Mouse (Mus musculus): Measurements from ENCODE around the gene Snx1. TPM values are rescaled to one million over a fixed set of nuclear protein-coding genes. Genes with fewer than 3 reads are reported as not detected.
A peak's percentile ranks its signal among the peaks of the same experiment; 100 is the strongest.

Snx1 gene
- total RNA-seq, 1 experiment: 42.4 TPM

- H3K9ac ChIP-seq (ENCODE audit: insufficient read depth, low read depth, low read length, poor library complexity, severe bottlenecking): no peak overlapping the region
These were observed 27.2 kb upstream of the Snx1 start for GRCm38 (mm10) chr9:66153594-66153993.

GRCm38 (mm10) chr9:66152011-66152410, 25.6 kb upstream of the Snx1 start:
- no peaks in the 10 kb centered on the region for H3K9me3 ChIP-seq (ENCODE audit: control insufficient read depth, insufficient read depth, low read depth, low read length)
- H3K9ac ChIP-seq (ENCODE audit: insufficient read depth, low read depth, low read length, poor library complexity, severe bottlenecking): no peak overlapping the region
- in situ Hi-C loops (cut with MboI; ENCODE audit: low sequenced_read_pairs in 2 of 2, unreplicated experiment in 2 of 2): no loop called here
- no peak overlapping the region for H3K27ac ChIP-seq (ENCODE audit: insufficient read depth, low read depth, low read length, poor library complexity, severe bottlenecking)
- peaks cover 0 to 12% of the 10 kb centered on the region in 2 experiments; a peak in 1 of 4 replicates for H3K4me1 ChIP-seq (ENCODE audit: control insufficient read depth in 2 of 2, insufficient read depth in 2 of 2, low read length in 2 of 2, poor library complexity in 1 of 2)
- no peak for TF ChIP-seq CHD2 (IDR thresholded peaks at IDR 0.05; ENCODE audit: low read depth, low read length)
- no peak for TF ChIP-seq ZNF384 (IDR thresholded peaks at IDR 0.05; ENCODE audit: low read depth, low read length)
- no peak for TF ChIP-seq MAFK (IDR thresholded peaks at IDR 0.05; ENCODE audit: insufficient read depth, low read depth, low read length)
- TF ChIP-seq HCFC1 (IDR thresholded peaks at IDR 0.05; ENCODE audit: borderline replicate concordance, insufficient read depth, low read length): no peak
- TF ChIP-seq ZC3H11A (IDR thresholded peaks at IDR 0.05; ENCODE audit: borderline replicate concordance, low read depth, low read length): no peak
- H3K4me3 ChIP-seq (ENCODE audit: insufficient read depth in 1 of 2, low read depth in 1 of 2, low read length in 2 of 2, poor library complexity in 1 of 2, severe bottlenecking in 1 of 2): peak overlapping the region in 1 of 2 experiments; percentile 48; a peak in 1 of 4 replicates
- no peak for DNase-seq (ENCODE audit: low read depth, low spot score)
- no peaks in the 10 kb centered on the region for H3K36me3 ChIP-seq (ENCODE audit: control insufficient read depth, insufficient read depth, low read length, poor library complexity, severe bottlenecking)

More at GRCm38 (mm10) chr9:66153594-66153993, 27.2 kb upstream of the Snx1 start:
- in situ Hi-C loops (cut with MboI; ENCODE audit: low sequenced_read_pairs in 2 of 2, unreplicated experiment in 2 of 2): no loop called here
- Histone ChIP-seq H3K4me1 (ENCODE audit: control insufficient read depth in 2 of 2, insufficient read depth in 2 of 2, low read length in 2 of 2, poor library complexity in 1 of 2) (peaks cover 0 to 12% of the 10 kb centered on the region in 2 experiments; a peak in 1 of 4 replicates), H3K27ac (ENCODE audit: insufficient read depth, low read depth, low read length, poor library complexity, severe bottlenecking) (no peak overlapping the region), H3K4me3 (ENCODE audit: insufficient read depth in 1 of 2, low read depth in 1 of 2, low read length in 2 of 2, poor library complexity in 1 of 2, severe bottlenecking in 1 of 2) (no peak overlapping the region), H3K36me3 (ENCODE audit: control insufficient read depth, insufficient read depth, low read length, poor library complexity, severe bottlenecking) (no peaks in the 10 kb centered on the region), H3K9me3 (ENCODE audit: control insufficient read depth, insufficient read depth, low read depth, low read length) (no peaks in the 10 kb centered on the region)
- TF ChIP-seq ZNF384 (IDR thresholded peaks at IDR 0.05; ENCODE audit: low read depth, low read length) (no peak), ZC3H11A (IDR thresholded peaks at IDR 0.05; ENCODE audit: borderline replicate concordance, low read depth, low read length) (no peak), HCFC1 (IDR thresholded peaks at IDR 0.05; ENCODE audit: borderline replicate concordance, insufficient read depth, low read length) (no peak), CHD2 (IDR thresholded peaks at IDR 0.05; ENCODE audit: low read depth, low read length) (no peak), MAFK (IDR thresholded peaks at IDR 0.05; ENCODE audit: insufficient read depth, low read depth, low read length) (no peak)
- no peak for DNase-seq (ENCODE audit: low read depth, low spot score)

GRCm38 (mm10) chr9:66146141-66146540, 19.8 kb upstream of the Snx1 start:
- H3K4me3 ChIP-seq (ENCODE audit: insufficient read depth in 1 of 2, low read depth in 1 of 2, low read length in 2 of 2, poor library complexity in 1 of 2, severe bottlenecking in 1 of 2): no peak overlapping the region
- TF ChIP-seq MAFK (IDR thresholded peaks at IDR 0.05; ENCODE audit: insufficient read depth, low read depth, low read length) (no peak), CHD2 (IDR thresholded peaks at IDR 0.05; ENCODE audit: low read depth, low read length) (no peak), HCFC1 (IDR thresholded peaks at IDR 0.05; ENCODE audit: borderline replicate concordance, insufficient read depth, low read length) (no peak), ZNF384 (IDR thresholded peaks at IDR 0.05; ENCODE audit: low read depth, low read length) (no peak), ZC3H11A (IDR thresholded peaks at IDR 0.05; ENCODE audit: borderline replicate concordance, low read depth, low read length) (no peak)

GRCm38 (mm10) chr9:66144248-66144647, 17.9 kb upstream of the Snx1 start:
- H3K36me3 ChIP-seq (ENCODE audit: control insufficient read depth, insufficient read depth, low read length, poor library complexity, severe bottlenecking): peaks cover 10% of the 10 kb centered on the region; the same call in 1 of the 2 replicates
- H3K4me1 ChIP-seq (ENCODE audit: control insufficient read depth in 2 of 2, insufficient read depth in 2 of 2, low read length in 2 of 2, poor library complexity in 1 of 2): no peaks in the 10 kb centered on the region
- TF ChIP-seq ZC3H11A (IDR thresholded peaks at IDR 0.05; ENCODE audit: borderline replicate concordance, low read depth, low read length): peak; percentile 81
- TF ChIP-seq HCFC1 (IDR thresholded peaks at IDR 0.05; ENCODE audit: borderline replicate concordance, insufficient read depth, low read length): no peak
- in situ Hi-C loops (cut with MboI; ENCODE audit: low sequenced_read_pairs in 2 of 2, unreplicated experiment in 2 of 2): no loop called here
- H3K4me3 ChIP-seq (ENCODE audit: insufficient read depth in 1 of 2, low read depth in 1 of 2, low read length in 2 of 2, poor library complexity in 1 of 2, severe bottlenecking in 1 of 2): no peak overlapping the region
- peak; percentile 66 for DNase-seq (ENCODE audit: low read depth, low spot score)
- H3K9ac ChIP-seq (ENCODE audit: insufficient read depth, low read depth, low read length, poor library complexity, severe bottlenecking): no peak overlapping the region
- no peak overlapping the region for H3K27ac ChIP-seq (ENCODE audit: insufficient read depth, low read depth, low read length, poor library complexity, severe bottlenecking)
- H3K9me3 ChIP-seq (ENCODE audit: control insufficient read depth, insufficient read depth, low read depth, low read length): no peaks in the 10 kb centered on the region

More at GRCm38 (mm10) chr9:66146141-66146540, 19.8 kb upstream of the Snx1 start:
- H3K9ac ChIP-seq (ENCODE audit: insufficient read depth, low read depth, low read length, poor library complexity, severe bottlenecking): no peak overlapping the region
- H3K4me1 ChIP-seq (ENCODE audit: control insufficient read depth in 2 of 2, insufficient read depth in 2 of 2, low read length in 2 of 2, poor library complexity in 1 of 2): no peaks in the 10 kb centered on the region
- DNase-seq (ENCODE audit: low read depth, low spot score): no peak
- H3K36me3 ChIP-seq (ENCODE audit: control insufficient read depth, insufficient read depth, low read length, poor library complexity, severe bottlenecking): no peaks in the 10 kb centered on the region
- H3K9me3 ChIP-seq (ENCODE audit: control insufficient read depth, insufficient read depth, low read depth, low read length): no peaks in the 10 kb centered on the region
- in situ Hi-C loops (cut with MboI; ENCODE audit: low sequenced_read_pairs in 2 of 2, unreplicated experiment in 2 of 2): no loop called here
- H3K27ac ChIP-seq (ENCODE audit: insufficient read depth, low read depth, low read length, poor library complexity, severe bottlenecking): no peak overlapping the region

GRCm38 (mm10) chr9:66142265-66142664, 15.9 kb upstream of the Snx1 start:
- Histone ChIP-seq H3K27ac (ENCODE audit: insufficient read depth, low read depth, low read length, poor library complexity, severe bottlenecking) (no peak overlapping the region), H3K36me3 (ENCODE audit: control insufficient read depth, insufficient read depth, low read length, poor library complexity, severe bottlenecking) (peaks cover 12% of the 10 kb centered on the region), H3K4me3 (ENCODE audit: insufficient read depth in 1 of 2, low read depth in 1 of 2, low read length in 2 of 2, poor library complexity in 1 of 2, severe bottlenecking in 1 of 2) (no peak overlapping the region), H3K4me1 (ENCODE audit: control insufficient read depth in 2 of 2, insufficient read depth in 2 of 2, low read length in 2 of 2, poor library complexity in 1 of 2) (no peaks in the 10 kb centered on the region), H3K9ac (ENCODE audit: insufficient read depth, low read depth, low read length, poor library complexity, severe bottlenecking) (no peak overlapping the region), H3K9me3 (ENCODE audit: control insufficient read depth, insufficient read depth, low read depth, low read length) (no peaks in the 10 kb centered on the region)
- TF ChIP-seq MAFK (IDR thresholded peaks at IDR 0.05; ENCODE audit: insufficient read depth, low read depth, low read length): no peak
- TF ChIP-seq ZC3H11A (IDR thresholded peaks at IDR 0.05; ENCODE audit: borderline replicate concordance, low read depth, low read length): no peak
- TF ChIP-seq HCFC1 (IDR thresholded peaks at IDR 0.05; ENCODE audit: borderline replicate concordance, insufficient read depth, low read length): no peak
- no peak for TF ChIP-seq CHD2 (IDR thresholded peaks at IDR 0.05; ENCODE audit: low read depth, low read length)
- TF ChIP-seq ZNF384 (IDR thresholded peaks at IDR 0.05; ENCODE audit: low read depth, low read length): no peak
- no peak for DNase-seq (ENCODE audit: low read depth, low spot score)
- in situ Hi-C loops (cut with MboI; ENCODE audit: low sequenced_read_pairs in 2 of 2, unreplicated experiment in 2 of 2): no loop called here

All from ES-E14 (cell line).